Mouse (Mus musculus) olfactory bulb, adult 2 months (tissue): ENCODE measurements at regions not wholly inside any gene's neighbourhood (a gene's known extent, or its start where the extent isn't known, plus 50 kb on each side); places are given as distances from the start of the nearest gene placed in this dataset.

Experiments
- CTCF ChIP-seq: fragments of 200-500 bp; IDR thresholded peaks from 2 replicates; pipeline ENCODE4 v1.5.1; 2012; ENCODE audit warnings: low read depth, mild to moderate bottlenecking, low read length, moderate library complexity; ENCODE audit not compliant: insufficient read depth
- POLR2A ChIP-seq: fragments of 200-500 bp; IDR thresholded peaks from 2 replicates; pipeline ENCODE4 v1.6.1; 2012; ENCODE audit warnings: mild to moderate bottlenecking, low read depth, low read length, moderate library complexity; ENCODE audit not compliant: insufficient read depth

- TF ChIP-seq CTCF = no peak
- TF ChIP-seq POLR2A = no peak
These were observed 71.9 kb upstream of the G2e3 start for GRCm38 (mm10) chr12:51275818-51276538.
